Mouse (Mus musculus) activated CD4-positive, CD25-positive, alpha-beta regulatory T cell, adult 9 weeks (primary cell): ENCODE data around the gene Olfr588-ps1. TPM values are rescaled to one million over a fixed set of nuclear protein-coding genes. Genes with fewer than 3 reads are reported as not detected.

Source experiments
- polyA plus RNA-seq: library from polyadenylated mRNA; unstranded; fragments of 100-300 nt; shearing (Covaris generic); gene quantifications from one replicate; pipeline ENCODE4 v1.2.1, GENCODE M21; 2017

Gene Olfr588-ps1
- not detected for polyA plus RNA-seq

DNA sequence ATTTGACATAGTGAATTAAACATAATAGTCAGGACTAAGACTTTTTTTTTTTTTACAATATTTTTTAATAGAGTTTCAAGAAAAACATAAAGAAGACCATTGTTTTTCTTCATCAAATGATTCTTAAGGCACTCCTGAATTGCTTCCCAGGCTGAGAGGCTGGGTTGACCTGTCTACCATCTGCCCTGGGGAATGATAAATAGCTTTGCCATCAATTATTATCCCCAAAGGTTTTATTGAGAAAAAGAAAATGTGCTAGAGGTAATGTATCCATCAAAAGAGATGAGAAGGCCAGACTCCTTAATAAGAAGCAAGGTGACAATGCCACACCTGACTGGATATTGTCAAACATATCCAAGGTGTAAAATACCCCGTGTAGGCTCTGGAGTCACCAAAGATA lies at the start of gene Olfr588-ps1:
Olfr588-ps1 (plus strand) TSS at position 301 of the 400 bp plus-strand sequence.

GRCm38 (mm10) chr7:103097420-103097819 lies 43.3 kb upstream of the Olfr588-ps1 start, which contains the start of gene Olfr585:
TSS of gene Olfr585 (plus strand) at chr7:103097720.

GRCm38 (mm10) chr7:103125538-103125937 lies 15.1 kb upstream of the Olfr588-ps1 start, which contains the start of gene Olfr586:
TSS of gene Olfr586 (minus strand) at chr7:103125638.

DNA sequence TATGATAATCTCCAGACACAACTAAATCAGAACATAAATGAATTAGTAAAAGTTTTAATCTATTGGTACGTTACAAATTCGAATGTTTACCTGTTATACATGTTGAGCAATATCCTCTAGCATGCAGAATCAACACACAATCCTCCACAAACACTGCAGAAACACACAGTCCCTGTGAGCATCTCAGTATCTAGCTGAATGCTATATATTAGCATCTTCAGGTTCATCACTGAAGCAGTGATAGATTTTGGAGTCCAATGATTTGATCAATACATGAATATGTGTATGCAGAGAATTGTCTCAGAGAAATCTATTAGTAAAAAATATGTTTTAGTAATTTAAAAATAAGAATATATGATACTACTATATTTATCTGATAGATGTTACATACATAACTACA lies 15.6 kb downstream of the Olfr588-ps1 start, which contains the start of gene Olfr589:
Olfr589 (minus strand) TSS at position 101 of the 400 bp plus-strand sequence.

DNA sequence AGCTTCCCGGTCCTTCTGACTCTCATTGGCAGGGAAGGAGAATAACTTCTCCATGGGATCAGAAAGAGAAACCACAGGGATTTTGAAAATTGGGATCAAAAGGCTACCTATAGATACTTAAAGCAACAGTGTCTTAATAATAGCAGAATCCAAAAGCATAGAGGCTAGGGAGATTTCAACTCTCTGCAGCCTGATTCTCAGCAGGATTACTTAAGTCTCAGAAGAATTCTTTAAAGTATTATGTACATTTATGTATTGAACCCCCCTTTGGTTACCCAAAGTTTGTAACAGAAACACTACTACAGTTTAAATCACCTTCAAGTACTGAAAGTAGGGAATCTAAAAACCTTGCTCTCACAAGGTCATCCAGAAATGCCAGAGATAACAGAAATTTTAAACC lies 37.6 kb downstream of the Olfr588-ps1 start, which contains the start of gene Olfr591:
Olfr591 (minus strand) TSS at position 101 of the 400 bp plus-strand sequence.

DNA sequence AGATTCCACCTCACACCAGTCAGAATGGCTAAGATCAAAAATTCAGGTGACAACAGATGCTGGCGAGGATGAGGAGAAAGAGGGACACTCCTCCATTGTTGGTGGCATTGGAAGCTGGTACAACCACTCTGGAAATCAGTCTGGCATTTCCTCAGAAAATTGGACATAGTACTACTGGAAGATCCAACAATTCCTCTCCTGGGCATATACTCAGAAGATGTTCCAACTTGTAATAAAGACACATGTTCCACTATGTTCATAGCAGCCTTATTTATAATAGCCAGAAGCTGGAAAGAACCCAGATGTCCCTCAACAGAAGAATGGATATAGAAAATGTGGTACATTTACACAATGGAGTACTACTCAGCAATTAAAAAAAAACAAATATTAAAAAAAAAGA lies 43.8 kb downstream of the Olfr588-ps1 start, which contains the start of gene Olfr592:
Olfr592 (plus strand) TSS at position 301 of the 400 bp plus-strand sequence.

Other genes with a start within 250 kb of the Olfr588-ps1 start
- not detected for gene Olfr569, start 250.0 kb upstream of the Olfr588-ps1 start, polyA plus RNA-seq
- gene Olfr570, start 246.3 kb upstream of the Olfr588-ps1 start, polyA plus RNA-seq = not detected
- gene Olfr571, start 223.3 kb upstream of the Olfr588-ps1 start, polyA plus RNA-seq = not detected
- gene Olfr572, start 216.5 kb upstream of the Olfr588-ps1 start, polyA plus RNA-seq = not detected
- gene Olfr573-ps1, start 198.3 kb upstream of the Olfr588-ps1 start, polyA plus RNA-seq = not detected
- gene Olfr574, start 192.4 kb upstream of the Olfr588-ps1 start, polyA plus RNA-seq = not detected
- gene Olfr575, start 182.1 kb upstream of the Olfr588-ps1 start, polyA plus RNA-seq = not detected
- gene Olfr576, start 178.2 kb upstream of the Olfr588-ps1 start, polyA plus RNA-seq = not detected
- not detected for gene Olfr577, start 164.9 kb upstream of the Olfr588-ps1 start, polyA plus RNA-seq
- gene Olfr578, start 151.6 kb upstream of the Olfr588-ps1 start, polyA plus RNA-seq = not detected
- gene Olfr582, start 102.9 kb upstream of the Olfr588-ps1 start, polyA plus RNA-seq = not detected
- not detected for gene Olfr583, start 89.6 kb upstream of the Olfr588-ps1 start, polyA plus RNA-seq
- gene Olfr584, start 59.0 kb upstream of the Olfr588-ps1 start, polyA plus RNA-seq = not detected
- not detected for gene Olfr585, start 43.2 kb upstream of the Olfr588-ps1 start, polyA plus RNA-seq
- gene Olfr586, start 15.2 kb upstream of the Olfr588-ps1 start, polyA plus RNA-seq = not detected
- gene Olfr589, start 15.5 kb downstream of the Olfr588-ps1 start, polyA plus RNA-seq = not detected
- gene Olfr591, start 37.5 kb downstream of the Olfr588-ps1 start, polyA plus RNA-seq = not detected
- gene Olfr592, start 43.9 kb downstream of the Olfr588-ps1 start, polyA plus RNA-seq = not detected
- not detected for gene Olfr593, start 71.0 kb downstream of the Olfr588-ps1 start, polyA plus RNA-seq
- not detected for gene Olfr594, start 76.1 kb downstream of the Olfr588-ps1 start, polyA plus RNA-seq
- gene Usp17ld, start 111.6 kb downstream of the Olfr588-ps1 start, polyA plus RNA-seq = not detected
- gene Olfr596, start 164.8 kb downstream of the Olfr588-ps1 start, polyA plus RNA-seq = not detected
- not detected for gene Olfr597, start 175.4 kb downstream of the Olfr588-ps1 start, polyA plus RNA-seq
- not detected for gene Olfr598, start 182.7 kb downstream of the Olfr588-ps1 start, polyA plus RNA-seq
- not detected for gene Olfr599, start 195.0 kb downstream of the Olfr588-ps1 start, polyA plus RNA-seq
- not detected for gene Olfr600, start 208.8 kb downstream of the Olfr588-ps1 start, polyA plus RNA-seq
- not detected for gene Olfr601, start 221.8 kb downstream of the Olfr588-ps1 start, polyA plus RNA-seq
- not detected for gene Olfr603, start 245.3 kb downstream of the Olfr588-ps1 start, polyA plus RNA-seq